Mouse (Mus musculus) forebrain, embryonic 11.5 days (tissue): ENCODE results near the gene Sub1. TPM values are rescaled to one million over a fixed set of nuclear protein-coding genes. Genes with fewer than 3 reads are reported as not detected.

Source experiments
- ATAC-seq: fragments of 200-750 bp; cut with Nextera tagmentation; replicated peaks from 2 replicates; pipeline ENCODE4 v1.8.0; 2017; ENCODE audit warnings: moderate TSS enrichment; ENCODE audit not compliant: low FRiP score
- DNase-seq: peaks from one replicate; pipeline ENCODE4 v3.0.0-alpha.2; 2017; ENCODE audit warnings: low spot score
- H3K27ac ChIP-seq: fragments of 300-500 bp; sonication (generic); 2 replicates; pipeline ENCODE4 v1.5.1; 2014; ENCODE audit warnings: low read depth, low read length
- H3K27me3 ChIP-seq: fragments of 300-500 bp; sonication (generic); 2 replicates; pipeline ENCODE4 v1.6.1; 2014; ENCODE audit warnings: mild to moderate bottlenecking, low read length, mixed read lengths; ENCODE audit not compliant: control insufficient read depth, insufficient read depth
- H3K36me3 ChIP-seq: fragments of 300-500 bp; sonication (generic); 2 replicates; pipeline ENCODE4 v1.6.1; 2014; ENCODE audit warnings: mild to moderate bottlenecking, low read length, moderate library complexity, mixed read lengths; ENCODE audit not compliant: control insufficient read depth, insufficient read depth
- H3K4me1 ChIP-seq: fragments of 300-500 bp; sonication (generic); replicated peaks from 2 replicates; pipeline ENCODE4 v1.6.1; 2014; ENCODE audit warnings: low read length, mixed read lengths; ENCODE audit not compliant: control insufficient read depth, insufficient read depth
- H3K4me2 ChIP-seq: fragments of 300-500 bp; sonication (generic); 2 replicates; pipeline ENCODE4 v1.6.1; 2014; ENCODE audit warnings: low read depth, mild to moderate bottlenecking, low read length, moderate library complexity, mixed read lengths; ENCODE audit not compliant: severe bottlenecking
- H3K4me3 ChIP-seq: fragments of 300-500 bp; sonication (generic); 2 replicates; pipeline ENCODE4 v1.5.1; 2014; ENCODE audit warnings: low read depth, low read length
- H3K9ac ChIP-seq: fragments of 300-500 bp; sonication (generic); 2 replicates; pipeline ENCODE4 v1.6.1; 2014; ENCODE audit warnings: low read length
- H3K9me3 ChIP-seq: fragments of 300-500 bp; sonication (generic); 2 replicates; pipeline ENCODE4 v1.6.1; 2016; ENCODE audit warnings: low read length, mixed read lengths; ENCODE audit not compliant: control insufficient read depth
- WGBS: fragments of 180-500 bp; shearing (Covaris S2); extraction: QIAGEN DNeasy Blood & Tissue Kit; methylation state at CpG from one replicate; pipeline ENCODE4 v1.1.7; 2014; 5-methylcytosine and 5-hydroxymethylcytosine counted together
- polyA plus RNA-seq: library from polyadenylated mRNA; unstranded; fragments of >200 nt; fragmentation: Nextera tagmentation; extraction: Ambion mirVana; gene quantifications from 2 replicates; pipeline ENCODE4 v1.2.1, GENCODE M21; 2014

Sub1 gene
- polyA plus RNA-seq, 1 experiment from 2014 or later: 726 TPM

GRCm38 (mm10) chr15:11949490-11949889 lies 47.3 kb downstream of the Sub1 start:
- Histone ChIP-seq H3K36me3 (no peaks in the 10 kb centered on the region), H3K27ac (no peak overlapping the region), H3K9ac (no peak overlapping the region), H3K4me3 (no peak overlapping the region), H3K4me2 (no peak overlapping the region), H3K4me1 (no peaks in the 10 kb centered on the region), H3K9me3 (no peaks in the 10 kb centered on the region), H3K27me3 (no peaks in the 10 kb centered on the region)
- no peak for DNase-seq
- 87% methylated on average over 3 of the region's 3 CpGs for WGBS
- ATAC-seq: no peak

- ATAC-seq (0 out of 2 replicates have a peak, but pooled peaks have one; percentile 46), DNase-seq (no peak)
- WGBS: 37% methylated on average over 5 of the region's 5 CpGs
- Histone ChIP-seq H3K4me3 (no peak overlapping the region), H3K9ac (no peak overlapping the region), H3K4me2 (no peak overlapping the region), H3K4me1 (no peaks in the 10 kb centered on the region), H3K36me3 (no peaks in the 10 kb centered on the region), H3K27me3 (peaks cover 10% of the 10 kb centered on the region; the same call in 1 of the 2 replicates), H3K27ac (no peak overlapping the region), H3K9me3 (no peaks in the 10 kb centered on the region)
Observed at GRCm38 (mm10) chr15:11940855-11941254, 55.9 kb downstream of the Sub1 start.

Other genes starting within 250 kb of the Sub1 start
- gene Npr3, start 89.7 kb downstream of the Sub1 start, polyA plus RNA-seq: 2.3 and 2.8 TPM in 2 replicates
- gene Zfr, start 120.8 kb upstream of the Sub1 start, polyA plus RNA-seq: 128 and 136 TPM in 2 replicates
- 19.3 and 21.2 TPM in 2 replicates for gene Mtmr12, start 208.0 kb upstream of the Sub1 start, polyA plus RNA-seq